Mouse (Mus musculus): ENCODE data around the gene Syngr2.

GRCm38 (mm10) chr11:117778031-117778430 is 31.4 kb upstream of the Syngr2 start:
- TF ChIP-seq CTCF (IDR thresholded peaks at IDR 0.05; ENCODE audit: control insufficient read depth, insufficient read depth, low read length) (no peak), POLR2A (IDR thresholded peaks at IDR 0.05; ENCODE audit: borderline replicate concordance, control insufficient read depth, low read depth, low read length) (no peak)
